Comparison of ENCODE assay signal across 18 mouse cellular contexts in genomic region chr1:43820571-43820970, GRCm38 (mm10). TPM values are rescaled to one million over a fixed set of nuclear protein-coding genes. Genes with fewer than 3 reads are reported as not detected.
DNase-seq lines count a peak whose midpoint lies in the region; TF ChIP-seq lines count a peak whose summit lies in the region.
"Had no signal": no experiment of that assay in that cellular context is flagged by ENCODE, and none has a peak within 500 bp of the region (broad histone marks: within the 10 kb centered on the region; RNA-seq: fewer than 3 reads in every experiment).

No protein-coding gene starts in this region.

- no peaks in the 10 kb centered on the region for H3K36me3 ChIP-seq in ES-Bruce4 (ENCODE audit: control insufficient read depth, insufficient read depth, low read length, poor library complexity, severe bottlenecking)
- H3K36me3 ChIP-seq: embryonic facial prominence, embryonic 12.5 days; forebrain, embryonic 15.5 days had no signal

- DNase-seq in ES-CJ7 (ENCODE audit: low read depth, low spot score) = peak; percentile 70
- DNase-seq in ZHBTc4 (ENCODE audit: low read depth, low spot score) = peak; percentile 60
- DNase-seq in adrenal gland, postnatal 36 days = no peak
- no peak for DNase-seq in left cerebral cortex, adult 9 months (ENCODE audit: low spot score in 2 of 2)
- DNase-seq: adrenal gland, adult 2 months; adrenal gland, postnatal 10 days; adrenal gland, postnatal 25 days; cerebellum, adult 11-12 months; cerebellum, adult 2 months; cerebellum, adult 9-10 months; cerebellum, postnatal 10 days; cerebellum, postnatal 25 days; forebrain, postnatal 0 days had no signal

- H3K4me3 ChIP-seq in ES-Bruce4 (ENCODE audit: low read depth, low read length) = no peak overlapping the region
- H3K4me3 ChIP-seq: embryonic facial prominence, embryonic 10.5 days; embryonic facial prominence, embryonic 12.5 days; forebrain, embryonic 13.5 days; forebrain, embryonic 15.5 days had no signal

- no peak overlapping the region for H3K9ac ChIP-seq in ES-Bruce4 (ENCODE audit: low read depth, poor library complexity, severe bottlenecking)
- H3K9ac ChIP-seq: embryonic facial prominence, embryonic 12.5 days; forebrain, embryonic 13.5 days; forebrain, embryonic 15.5 days; forebrain, postnatal 0 days had no signal

- TF ChIP-seq POLR2A in ES-Bruce4 (IDR thresholded peaks at IDR 0.05; ENCODE audit: insufficient read depth, low read length) = no peak

- no peaks in the 10 kb centered on the region for H3K27me3 ChIP-seq in ES-Bruce4 (ENCODE audit: control insufficient read depth, insufficient read depth, low read length, poor library complexity, severe bottlenecking)
- H3K27me3 ChIP-seq: embryonic facial prominence, embryonic 12.5 days; forebrain, embryonic 13.5 days; forebrain, embryonic 15.5 days had no signal

- TF ChIP-seq CTCF in ES-Bruce4 (IDR thresholded peaks at IDR 0.05; ENCODE audit: low read depth, low read length) = no peak

- peak overlapping the region; percentile 12 for H3K27ac ChIP-seq in ES-Bruce4 (ENCODE audit: insufficient read depth, low read length)
- H3K27ac ChIP-seq: embryonic facial prominence, embryonic 10.5 days; embryonic facial prominence, embryonic 12.5 days; forebrain, embryonic 13.5 days; forebrain, embryonic 15.5 days had no signal

- no peaks in the 10 kb centered on the region for H3K4me1 ChIP-seq in ES-Bruce4 (ENCODE audit: control insufficient read depth, insufficient read depth, low read length)

- H3K9me3 ChIP-seq in ES-Bruce4 (replicated peaks; ENCODE audit: control insufficient read depth, insufficient read depth, low read length, poor library complexity, severe bottlenecking) = no peaks in the 10 kb centered on the region
- H3K9me3 ChIP-seq: embryonic facial prominence, embryonic 10.5 days; embryonic facial prominence, embryonic 12.5 days; forebrain, embryonic 13.5 days; forebrain, embryonic 15.5 days had no signal

- no peak for TF ChIP-seq EP300 in ES-Bruce4 (IDR thresholded peaks at IDR 0.05; ENCODE audit: insufficient read depth, low read depth, low read length)

RNA-seq across cellular contexts. Expression of gene Uxs1, which starts 7.0 kb away (rescaled TPM):
- polyA plus RNA-seq in ES-Bruce4 (2011; ENCODE audit: insufficient read depth, insufficient read length, low read depth, missing spikeins) = 23.9 and 24.4 TPM in 2 replicates
- 10 to 100 TPM; 57.0 to 58.8 TPM for total RNA-seq in adrenal gland, postnatal 36 days (2021)

Comparison
In these comparisons a context has a peak if more than half of its experiments do, and no peak if none do; other contexts are left out.
1. DNase-seq: peak in ES-CJ7 (single experiment) and ZHBTc4 (single experiment); none in adrenal gland, postnatal 36 days (0 of 2) and left cerebral cortex, adult 9 months (0 of 2).